9 mouse cellular contexts compared by ENCODE assay signal in genomic region chr11:103133456-103134185, GRCm38 (mm10). TPM values are rescaled to one million over a fixed set of nuclear protein-coding genes. Genes with fewer than 3 reads are reported as not detected.
DNase-seq lines count a peak whose midpoint lies in the region; ATAC-seq and TF ChIP-seq lines count a peak whose summit lies in the region.
"Had no signal": no experiment of that assay in that cellular context is flagged by ENCODE, and none has a peak within 500 bp of the region (broad histone marks: within the 10 kb centered on the region; RNA-seq: fewer than 3 reads in every experiment).

No protein-coding gene starts in this region.

- peaks cover 20% of the 10 kb centered on the region for H3K4me1 ChIP-seq in intestine, embryonic 15.5 days (replicated peaks)
- H3K4me1 ChIP-seq in olfactory bulb, adult 2 months (ENCODE audit: control insufficient read depth, insufficient read depth, low read length): peaks cover 13% of the 10 kb centered on the region

- no peak for ATAC-seq in intestine, embryonic 15.5 days
- ATAC-seq in megakaryocyte progenitor cell, adult 5-6 weeks (replicated peaks; ENCODE audit: poor library complexity): no peak

- no peak for TF ChIP-seq CTCF in olfactory bulb, adult 2 months (IDR thresholded peaks at IDR 0.05; ENCODE audit: insufficient read depth, low read depth, low read length)

- no peaks in the 10 kb centered on the region for H3K36me3 ChIP-seq in intestine, embryonic 15.5 days

- H3K4me3 ChIP-seq in intestine, embryonic 15.5 days (replicated peaks): peak overlapping the region; percentile 32
- H3K4me3 ChIP-seq in olfactory bulb, adult 2 months (ENCODE audit: insufficient read depth, low read depth, low read length): peak overlapping the region; percentile 42

- TF ChIP-seq POLR2A in olfactory bulb, adult 2 months (IDR thresholded peaks at IDR 0.05; ENCODE audit: insufficient read depth, low read depth, low read length): no peak

- peak; percentile 74 for DNase-seq in cerebellum, adult 9-10 months
- DNase-seq in cerebellum, adult 11 months: no peak
- peak; percentile 14 for DNase-seq in thymus, postnatal 0 days (ENCODE audit: low spot score)
- DNase-seq in thymus, postnatal 25 days: no peak
- DNase-seq in yolk sac, embryonic 10.5 days (ENCODE audit: low spot score): no peak

- H3K9ac ChIP-seq in intestine, embryonic 15.5 days: peak overlapping the region; percentile 37

- 46% methylated on average over 6 of the region's 6 CpGs for WGBS in intestine, embryonic 15.5 days
- WGBS in olfactory bulb, adult 2 months: 40% methylated on average over 6 of the region's 6 CpGs

- H3K9me3 ChIP-seq in intestine, embryonic 15.5 days: no peaks in the 10 kb centered on the region

- H3K27me3 ChIP-seq in intestine, embryonic 15.5 days (replicated peaks): no peaks in the 10 kb centered on the region
- H3K27me3 ChIP-seq: Patski had no signal

- H3K27ac ChIP-seq in intestine, embryonic 15.5 days: peak overlapping the region; percentile 52
- peak overlapping the region; percentile 79 for H3K27ac ChIP-seq in olfactory bulb, adult 2 months (ENCODE audit: insufficient read depth, low read depth, low read length)

- peak overlapping the region; percentile 61 for H3K4me2 ChIP-seq in intestine, embryonic 15.5 days (replicated peaks)

RNA-seq across cellular contexts. Expression of gene Hexim2, which starts 1.4 kb away (rescaled TPM):
- polyA plus RNA-seq in thymus, postnatal 0 days (2015; fragmentation: Nextera tagmentation; extraction: Ambion mirVana): 6.9 and 8.9 TPM in 2 replicates
- polyA plus RNA-seq in intestine, embryonic 15.5 days (2015; fragmentation: Nextera tagmentation; extraction: Ambion mirVana): 7.9 and 8.8 TPM in 2 replicates
- not detected in 2 replicates for polyA plus RNA-seq in olfactory bulb, adult 2 months (2012; ENCODE audit: insufficient read depth, insufficient read length, low replicate concordance, missing spikeins)
- total RNA-seq in megakaryocyte progenitor cell, adult 5-6 weeks (2015): 1.2 and 1.8 TPM in 2 replicates
- 3.5 and 3.9 TPM in 2 replicates for total RNA-seq in megakaryocyte progenitor cell, adult 5-6 weeks (2017)

RNA-seq across cellular contexts. Expression of gene Hexim1, which starts 17.6 kb away (rescaled TPM):
- polyA plus RNA-seq in thymus, postnatal 0 days (2015; fragmentation: Nextera tagmentation; extraction: Ambion mirVana): 4.9 and 5.9 TPM in 2 replicates
- 4.1 and 4.7 TPM in 2 replicates for polyA plus RNA-seq in intestine, embryonic 15.5 days (2015; fragmentation: Nextera tagmentation; extraction: Ambion mirVana)
- polyA plus RNA-seq in olfactory bulb, adult 2 months (2012; ENCODE audit: insufficient read depth, insufficient read length, low replicate concordance, missing spikeins): not detected in 2 replicates
- 10.7 and 13.0 TPM in 2 replicates for total RNA-seq in megakaryocyte progenitor cell, adult 5-6 weeks (2015)
- total RNA-seq in megakaryocyte progenitor cell, adult 5-6 weeks (2017): 21.2 and 27.9 TPM in 2 replicates

RNA-seq across cellular contexts. Expression of gene Acbd4, which starts 32.1 kb away (rescaled TPM):
- 22.0 and 23.5 TPM in 2 replicates for polyA plus RNA-seq in thymus, postnatal 0 days (2015; fragmentation: Nextera tagmentation; extraction: Ambion mirVana)
- polyA plus RNA-seq in intestine, embryonic 15.5 days (2015; fragmentation: Nextera tagmentation; extraction: Ambion mirVana): 17.4 and 22.0 TPM in 2 replicates
- not detected in 2 replicates for polyA plus RNA-seq in olfactory bulb, adult 2 months (2012; ENCODE audit: insufficient read depth, insufficient read length, low replicate concordance, missing spikeins)
- 1.5 and 2.0 TPM in 2 replicates for total RNA-seq in megakaryocyte progenitor cell, adult 5-6 weeks (2015)
- total RNA-seq in megakaryocyte progenitor cell, adult 5-6 weeks (2017): 5.0 and 7.2 TPM in 2 replicates

RNA-seq across cellular contexts. Expression of gene Plcd3, which starts 32.2 kb away (rescaled TPM):
- polyA plus RNA-seq in thymus, postnatal 0 days (2015; fragmentation: Nextera tagmentation; extraction: Ambion mirVana): 1.2 and 1.3 TPM in 2 replicates
- 1.8 and 2.0 TPM in 2 replicates for polyA plus RNA-seq in intestine, embryonic 15.5 days (2015; fragmentation: Nextera tagmentation; extraction: Ambion mirVana)
- not detected in 2 replicates for polyA plus RNA-seq in olfactory bulb, adult 2 months (2012; ENCODE audit: insufficient read depth, insufficient read length, low replicate concordance, missing spikeins)
- total RNA-seq in megakaryocyte progenitor cell, adult 5-6 weeks (2015): 0.17 TPM in 1 of 2 replicates, not detected in the other
- total RNA-seq in megakaryocyte progenitor cell, adult 5-6 weeks (2017): not detected in 2 replicates

RNA-seq across cellular contexts. Expression of gene Fmnl1, which starts 37.3 kb away (rescaled TPM):
- 56.9 and 59.8 TPM in 2 replicates for polyA plus RNA-seq in thymus, postnatal 0 days (2015; fragmentation: Nextera tagmentation; extraction: Ambion mirVana)
- 2.0 and 2.2 TPM in 2 replicates for polyA plus RNA-seq in intestine, embryonic 15.5 days (2015; fragmentation: Nextera tagmentation; extraction: Ambion mirVana)
- polyA plus RNA-seq in olfactory bulb, adult 2 months (2012; ENCODE audit: insufficient read depth, insufficient read length, low replicate concordance, missing spikeins): 142 TPM in 1 of 2 replicates, not detected in the other
- total RNA-seq in megakaryocyte progenitor cell, adult 5-6 weeks (2015): 74.3 and 76.3 TPM in 2 replicates
- 17.3 and 36.5 TPM in 2 replicates for total RNA-seq in megakaryocyte progenitor cell, adult 5-6 weeks (2017)

Comparison
In these comparisons a context has a peak if more than half of its experiments do, and no peak if none do; other contexts are left out.
1. DNase-seq: peak in cerebellum, adult 9-10 months (single experiment) and thymus, postnatal 0 days (single experiment); none in cerebellum, adult 11 months (single experiment), thymus, postnatal 25 days (single experiment) and yolk sac, embryonic 10.5 days (single experiment).